Mouse (Mus musculus) stomach, embryonic 14.5 days (tissue): ENCODE data around the gene Cnn1. TPM values are rescaled to one million over a fixed set of nuclear protein-coding genes. Genes with fewer than 3 reads are reported as not detected.
A peak's percentile ranks its signal among the peaks of the same experiment; 100 is the strongest.

Experiments used
- ATAC-seq: fragments of 200-750 bp; cut with Nextera tagmentation; 2 replicates; pipeline ENCODE4 v1.8.0; 2017; ENCODE audit warnings: low read depth, moderate TSS enrichment; ENCODE audit not compliant: insufficient number of reproducible peaks, insufficient read depth, low FRiP score
- H3K27ac ChIP-seq: fragments of 300-500 bp; sonication (generic); 2 replicates; pipeline ENCODE4 v1.5.1; 2014; ENCODE audit warnings: mild to moderate bottlenecking, low read length, moderate library complexity, mixed read lengths
- H3K27me3 ChIP-seq: fragments of 300-500 bp; sonication (generic); 2 replicates; pipeline ENCODE4 v1.6.1; 2014; ENCODE audit warnings: low read length, control low read depth, mixed read lengths; ENCODE audit not compliant: control insufficient read depth, insufficient read depth
- H3K36me3 ChIP-seq: fragments of 300-500 bp; sonication (generic); 2 replicates; pipeline ENCODE4 v1.6.1; 2014; ENCODE audit warnings: mild to moderate bottlenecking, control low read depth, low read length, moderate library complexity, mixed read lengths; ENCODE audit not compliant: control insufficient read depth, insufficient read depth
- H3K4me1 ChIP-seq: fragments of 300-500 bp; sonication (generic); 2 replicates; pipeline ENCODE4 v1.6.1; 2014; ENCODE audit warnings: low read length, control low read depth, mixed read lengths; ENCODE audit not compliant: control insufficient read depth, insufficient read depth
- H3K4me2 ChIP-seq: fragments of 300-500 bp; sonication (generic); replicated peaks from 2 replicates; pipeline ENCODE4 v1.6.1; 2014; ENCODE audit warnings: low read depth, low read length, control low read depth
- H3K4me3 ChIP-seq: fragments of 300-500 bp; sonication (generic); 2 replicates; pipeline ENCODE4 v1.5.1; 2014; ENCODE audit warnings: low read depth, low read length, control low read depth
- H3K9ac ChIP-seq: fragments of 300-500 bp; sonication (generic); replicated peaks from 2 replicates; pipeline ENCODE4 v1.6.1; 2014; ENCODE audit warnings: low read depth, mild to moderate bottlenecking, control low read depth, low read length, moderate library complexity, mixed read lengths
- H3K9me3 ChIP-seq: fragments of 300-500 bp; sonication (generic); 2 replicates; pipeline ENCODE4 v1.6.1; 2016; ENCODE audit warnings: low read depth, low read length, control low read depth; ENCODE audit not compliant: control insufficient read depth
- WGBS: fragments of 180-500 bp; shearing (Covaris S2); extraction: QIAGEN DNeasy Blood & Tissue Kit; methylation state at CpG from one replicate; pipeline ENCODE4 v1.1.7; 2014; 5-methylcytosine and 5-hydroxymethylcytosine counted together
- polyA plus RNA-seq: library from polyadenylated mRNA; unstranded; fragments of >200 nt; fragmentation: Nextera tagmentation; extraction: Ambion mirVana; gene quantifications from 2 replicates; pipeline ENCODE4 v1.2.1, GENCODE M21; 2014

The Cnn1 gene
- polyA plus RNA-seq, 1 experiment from 2014 or later = 443 TPM

DNA sequence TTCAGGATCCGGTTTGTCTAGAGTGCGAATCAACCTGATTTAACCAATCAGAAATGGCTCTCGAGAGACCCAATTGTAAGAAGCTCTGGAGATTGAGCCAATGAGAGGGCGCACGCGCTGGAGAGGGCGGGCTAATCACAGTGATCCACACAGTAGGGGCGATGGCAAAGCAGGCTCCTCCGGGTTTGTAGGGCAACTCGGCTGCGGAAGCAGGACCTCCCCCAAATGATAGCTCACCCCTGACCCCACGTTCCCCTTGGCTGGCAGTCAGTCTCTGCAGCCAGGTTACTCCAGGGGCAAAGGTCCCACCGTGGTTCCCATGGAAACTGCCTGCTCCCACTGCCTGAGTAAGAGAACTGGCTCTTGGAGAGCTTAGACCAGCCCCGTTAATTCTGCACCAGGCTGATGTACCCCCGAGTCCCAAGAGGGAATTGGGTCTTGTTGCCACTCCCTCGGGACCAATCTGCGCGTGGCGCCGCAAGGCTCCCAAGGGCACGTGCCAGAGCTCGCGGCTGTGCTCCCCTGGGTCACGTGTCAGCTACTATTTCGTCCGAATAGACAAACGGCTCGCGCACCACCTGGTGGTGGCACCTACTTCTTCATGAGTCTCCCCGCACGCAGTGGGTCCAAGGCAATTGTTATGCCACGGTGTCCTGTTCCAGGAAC, 44.5 kb upstream of the Cnn1 start:
- H3K36me3 ChIP-seq = peaks cover 4% of the 10 kb centered on the region; the same call in 1 of the 2 replicates
- peak; percentile 33; the same call in 1 of the 2 replicates for ATAC-seq
- peaks cover 16% of the 10 kb centered on the region; the same call in 1 of the 2 replicates for H3K4me1 ChIP-seq

GRCm38 (mm10) chr9:22055713-22056112, 43.3 kb upstream of the Cnn1 start:
- no peak overlapping the region for H3K27ac ChIP-seq
- peaks cover 11% of the 10 kb centered on the region; the same call in 1 of the 2 replicates for H3K4me1 ChIP-seq
- peaks cover 26% of the 10 kb centered on the region for H3K27me3 ChIP-seq
- no peaks in the 10 kb centered on the region for H3K9me3 ChIP-seq
- H3K36me3 ChIP-seq = peaks cover 6% of the 10 kb centered on the region; the same call in 1 of the 2 replicates
- no peak overlapping the region for H3K4me3 ChIP-seq
- WGBS = 32% methylated on average over 29 of the region's 29 CpGs
- no peak for ATAC-seq
- H3K9ac ChIP-seq = no peak overlapping the region
- no peak overlapping the region for H3K4me2 ChIP-seq

More for the DNA sequence above, 44.5 kb upstream of the Cnn1 start:
- Histone ChIP-seq H3K9ac (no peak overlapping the region), H3K4me3 (no peak overlapping the region), H3K27ac (no peak overlapping the region), H3K27me3 (peaks cover 35% of the 10 kb centered on the region), H3K4me2 (no peak overlapping the region; the same call in 1 of the 2 replicates), H3K9me3 (no peaks in the 10 kb centered on the region)
- WGBS = 3% methylated on average over 32 of the region's 32 CpGs

DNA sequence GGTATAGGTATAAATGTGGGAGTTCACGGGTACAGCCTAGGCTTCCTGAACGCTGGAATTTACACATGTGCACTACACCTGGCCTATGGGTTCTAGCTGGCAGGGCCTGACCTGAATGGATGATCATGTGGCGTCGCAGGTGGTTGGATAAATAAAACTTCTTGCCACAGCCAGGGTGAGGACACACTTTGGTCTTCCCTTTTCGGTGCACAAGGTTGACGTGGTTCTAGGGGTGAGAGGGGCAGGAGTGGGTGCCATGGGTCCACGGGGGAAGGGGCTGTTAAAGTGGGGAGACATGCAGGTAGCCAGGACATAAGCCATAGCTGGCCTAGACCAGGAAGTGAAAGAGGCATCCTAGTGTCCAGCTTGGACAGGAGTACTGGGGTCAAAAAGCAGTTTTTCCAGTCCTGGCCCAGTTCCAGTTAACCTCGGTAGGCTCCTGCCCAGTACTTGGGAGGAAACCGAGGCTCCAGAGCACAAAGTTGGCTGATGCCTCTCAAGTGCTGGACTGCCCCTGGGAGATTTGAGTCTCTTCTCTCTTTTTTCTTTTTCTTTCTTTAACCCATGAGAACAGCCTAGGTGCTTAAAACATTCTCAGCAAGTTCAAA, 42.6 kb upstream of the Cnn1 start:
- peaks cover 4% of the 10 kb centered on the region; the same call in 1 of the 2 replicates for H3K4me1 ChIP-seq
- peaks cover 9% of the 10 kb centered on the region for H3K36me3 ChIP-seq
- H3K9ac ChIP-seq = no peak overlapping the region
- no peak overlapping the region for H3K27ac ChIP-seq
- H3K4me3 ChIP-seq = no peak overlapping the region
- 73% methylated on average over 9 of the region's 9 CpGs for WGBS
- H3K4me2 ChIP-seq = no peak overlapping the region
- no peak for ATAC-seq
- H3K9me3 ChIP-seq = no peaks in the 10 kb centered on the region
- peaks cover 19% of the 10 kb centered on the region for H3K27me3 ChIP-seq

GRCm38 (mm10) chr9:22057031-22057517, 41.9 kb upstream of the Cnn1 start:
- Histone ChIP-seq H3K9me3 (no peaks in the 10 kb centered on the region), H3K4me3 (no peak overlapping the region), H3K27ac (no peak overlapping the region), H3K4me1 (no peaks in the 10 kb centered on the region), H3K36me3 (peaks cover 9% of the 10 kb centered on the region), H3K4me2 (no peak overlapping the region), H3K27me3 (peaks cover 12% of the 10 kb centered on the region), H3K9ac (no peak overlapping the region)
- WGBS = 90% methylated on average over 9 of the region's 9 CpGs
- ATAC-seq = no peak

DNA sequence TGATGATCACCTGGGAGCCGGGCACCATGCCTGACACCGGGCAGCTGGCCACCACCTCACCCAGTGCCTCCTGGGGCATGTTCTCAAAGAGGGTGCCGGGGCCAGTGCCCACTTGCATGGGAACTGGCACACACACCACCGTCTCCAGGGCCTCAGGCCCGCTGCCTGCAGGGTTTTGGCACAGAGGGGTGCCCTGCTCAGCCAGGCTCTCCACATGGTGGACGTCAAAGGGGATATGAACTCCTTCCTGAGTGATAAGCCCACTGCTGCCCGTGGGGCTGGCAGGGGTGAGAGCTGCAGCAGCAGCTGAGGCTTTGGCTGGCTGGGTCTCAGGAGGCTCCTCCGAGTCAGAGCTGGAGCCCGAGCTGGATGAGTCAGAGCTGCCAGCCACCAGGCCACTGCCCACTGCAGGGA, 41.0 kb upstream of the Cnn1 start:
- Histone ChIP-seq H3K36me3 (peaks cover 16% of the 10 kb centered on the region), H3K27me3 (peaks cover 4% of the 10 kb centered on the region), H3K27ac (no peak overlapping the region), H3K4me2 (no peak overlapping the region), H3K4me3 (no peak overlapping the region), H3K9ac (no peak overlapping the region), H3K9me3 (no peaks in the 10 kb centered on the region), H3K4me1 (no peaks in the 10 kb centered on the region)
- ATAC-seq = no peak
- WGBS = 92% methylated on average over 9 of the region's 9 CpGs

DNA sequence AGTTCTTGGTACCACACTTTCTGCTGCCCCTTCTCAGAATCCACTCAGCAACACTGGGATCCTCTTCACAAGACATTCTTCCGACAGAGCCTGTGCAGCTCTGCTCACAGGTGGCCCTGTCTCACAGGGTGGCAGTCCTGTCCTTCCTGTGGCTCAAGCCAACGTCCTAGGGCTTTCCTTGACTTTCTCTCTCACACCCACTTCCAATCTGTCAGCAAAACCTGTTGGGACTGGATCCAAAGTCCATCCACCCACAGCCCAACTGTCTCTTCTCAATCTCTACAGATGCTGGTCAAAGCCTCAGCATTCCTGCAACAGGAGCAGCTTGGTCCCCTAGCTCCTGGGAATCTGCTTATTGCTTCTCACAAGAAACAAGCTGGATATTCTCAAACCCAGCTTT, 37.7 kb upstream of the Cnn1 start:
- Histone ChIP-seq H3K27ac (no peak overlapping the region), H3K4me3 (no peak overlapping the region), H3K9ac (no peak overlapping the region), H3K4me2 (no peak overlapping the region), H3K27me3 (no peaks in the 10 kb centered on the region), H3K9me3 (no peaks in the 10 kb centered on the region), H3K36me3 (peaks cover 41% of the 10 kb centered on the region), H3K4me1 (no peaks in the 10 kb centered on the region)
- 86% methylated on average over 2 of the region's 2 CpGs for WGBS
- no peak for ATAC-seq

- no peak overlapping the region for H3K4me2 ChIP-seq
These were observed 34.7 kb upstream of the Cnn1 start for GRCm38 (mm10) chr9:22064341-22064740.

GRCm38 (mm10) chr9:22065642-22066041, 33.4 kb upstream of the Cnn1 start:
- no peaks in the 10 kb centered on the region for H3K27me3 ChIP-seq
- H3K4me3 ChIP-seq = no peak overlapping the region
- no peaks in the 10 kb centered on the region for H3K9me3 ChIP-seq
- WGBS = 93% methylated on average over 11 of the region's 11 CpGs
- H3K9ac ChIP-seq = no peak overlapping the region
- no peak overlapping the region for H3K27ac ChIP-seq
- peaks cover 8% of the 10 kb centered on the region; the same call in 1 of the 2 replicates for H3K4me1 ChIP-seq
- peaks cover 45% of the 10 kb centered on the region for H3K36me3 ChIP-seq
- H3K4me2 ChIP-seq = no peak overlapping the region
- ATAC-seq = no peak

More at GRCm38 (mm10) chr9:22064341-22064740, 34.7 kb upstream of the Cnn1 start:
- no peak for ATAC-seq
- no peak overlapping the region for H3K4me3 ChIP-seq
- H3K27ac ChIP-seq = no peak overlapping the region
- H3K27me3 ChIP-seq = no peaks in the 10 kb centered on the region
- H3K9ac ChIP-seq = no peak overlapping the region
- no peaks in the 10 kb centered on the region for H3K9me3 ChIP-seq
- peaks cover 49% of the 10 kb centered on the region for H3K36me3 ChIP-seq
- H3K4me1 ChIP-seq = no peaks in the 10 kb centered on the region
- 92% methylated on average over 3 of the region's 3 CpGs for WGBS
